Mouse (Mus musculus): Measurements from ENCODE around the gene Vwa2.
A peak's percentile ranks its signal among the peaks of the same experiment; 100 is the strongest.

Gene Vwa2

DNA sequence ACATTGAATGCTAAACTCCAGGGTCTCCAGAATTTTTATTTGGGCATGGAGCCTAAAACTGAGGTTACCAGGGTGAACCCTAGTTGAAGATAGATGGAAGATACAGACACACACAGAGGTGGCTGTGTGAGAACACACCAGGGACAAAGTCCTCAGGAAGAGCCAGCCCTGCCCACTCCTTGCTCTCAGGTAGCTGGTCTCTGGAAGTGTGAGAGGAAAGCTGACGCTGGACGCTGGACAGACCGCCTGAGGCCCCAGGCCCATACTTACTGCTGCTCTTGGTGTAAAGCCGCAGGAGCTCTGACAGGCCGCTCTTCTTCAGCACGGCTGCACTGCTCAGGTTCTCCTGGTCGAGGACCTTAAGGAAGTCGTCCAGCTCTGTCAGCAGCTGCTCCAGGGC, 75.8 kb downstream of the Vwa2 start:
- DNase-seq: no peak

DNA sequence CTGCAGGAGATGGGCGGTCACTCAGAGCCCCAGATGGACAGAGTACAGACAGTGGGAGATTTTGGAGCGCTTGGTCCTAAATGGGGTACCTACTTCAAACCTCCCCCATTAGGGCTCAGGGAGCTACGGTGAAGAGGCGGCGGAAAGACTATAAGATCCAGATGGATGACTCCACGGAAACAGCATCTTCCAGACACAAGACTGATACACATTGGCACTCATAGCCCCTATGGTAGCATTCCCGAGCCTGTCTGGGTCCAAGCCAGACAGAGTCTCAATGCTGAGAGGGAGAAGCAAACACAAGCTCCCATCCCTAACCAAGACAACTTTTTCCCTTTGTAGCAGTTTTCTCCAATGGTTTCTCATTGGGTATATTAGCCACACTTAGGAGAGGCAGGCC, 76.8 kb downstream of the Vwa2 start:
- DNase-seq: no peak

GRCm38 (mm10) chr19:56953856-56954255, 79.8 kb downstream of the Vwa2 start:
- DNase-seq: peak; percentile 63

DNA sequence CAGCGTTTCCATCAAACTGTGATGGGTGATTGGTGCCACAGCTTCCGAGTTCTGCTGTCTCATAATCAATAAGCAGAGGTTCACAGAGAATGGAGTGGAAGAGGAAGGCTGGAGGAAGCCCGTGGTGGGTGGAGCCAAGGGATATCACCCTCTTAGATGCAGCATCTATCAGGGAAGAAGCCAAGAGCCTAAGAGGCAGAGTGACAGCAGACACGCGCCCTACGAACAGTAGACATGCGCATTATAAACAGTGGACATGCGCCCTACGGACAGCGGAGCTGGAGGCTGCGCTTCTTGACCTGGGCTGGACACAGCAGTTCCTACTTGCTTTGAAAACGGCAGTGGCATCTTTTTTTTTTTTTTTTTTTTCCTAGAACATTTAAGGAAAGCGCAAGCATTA, 80.8 kb downstream of the Vwa2 start:
- DNase-seq: no peak

DNA sequence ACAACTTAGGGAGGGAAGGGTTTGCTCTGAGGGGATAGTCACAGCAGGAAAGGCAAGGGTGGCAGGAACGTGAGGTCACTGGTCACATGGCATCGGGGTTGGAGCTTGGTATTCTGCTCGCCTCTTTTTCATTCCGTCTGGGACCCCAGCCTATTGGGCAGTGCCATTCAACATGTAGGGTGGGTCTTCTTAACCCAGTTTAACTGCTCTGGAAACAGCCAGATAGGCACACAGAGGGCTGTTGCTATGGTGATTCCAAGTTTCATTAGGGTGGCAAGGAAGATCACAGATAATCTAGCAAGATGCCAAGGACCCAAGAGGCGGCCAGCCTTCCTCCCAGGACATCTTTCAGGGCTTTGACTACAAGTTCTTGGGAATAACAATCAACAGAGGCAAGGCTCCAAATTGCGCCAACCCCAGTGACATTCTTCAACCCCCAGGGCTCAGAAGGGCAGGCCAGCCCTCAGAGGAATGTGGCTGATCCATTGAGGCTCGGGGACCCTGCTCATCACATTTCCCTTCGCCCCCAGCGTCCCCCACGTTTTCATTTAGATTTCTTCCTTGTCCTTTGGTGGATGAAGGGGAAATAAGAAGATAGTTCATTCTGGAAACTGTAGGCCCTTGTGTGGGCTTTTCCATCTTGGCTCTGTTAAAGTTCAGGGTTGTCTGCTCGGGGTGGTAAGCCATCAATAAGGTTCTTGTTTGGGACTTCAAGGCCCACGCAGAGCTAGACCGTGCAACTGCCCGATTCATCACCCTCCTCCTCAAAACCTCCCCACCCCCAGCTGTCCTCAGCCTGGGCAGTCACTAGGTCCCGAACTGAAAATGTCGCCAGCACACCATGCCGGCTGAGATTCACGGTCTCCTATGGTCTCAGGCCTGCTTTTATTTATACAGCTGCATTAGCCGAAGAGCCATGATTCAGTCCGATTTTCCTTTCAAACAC, 81.8 kb downstream of the Vwa2 start:
- DNase-seq: no peak

- peak; percentile 39 for DNase-seq
Observed at GRCm38 (mm10) chr19:56958011-56958410, 84.0 kb downstream of the Vwa2 start.

- peak; percentile 79 for DNase-seq
Observed at GRCm38 (mm10) chr19:56958582-56959021, 84.6 kb downstream of the Vwa2 start.

GRCm38 (mm10) chr19:56959057-56959456, 85.0 kb downstream of the Vwa2 start:
- no peak for DNase-seq

DNA sequence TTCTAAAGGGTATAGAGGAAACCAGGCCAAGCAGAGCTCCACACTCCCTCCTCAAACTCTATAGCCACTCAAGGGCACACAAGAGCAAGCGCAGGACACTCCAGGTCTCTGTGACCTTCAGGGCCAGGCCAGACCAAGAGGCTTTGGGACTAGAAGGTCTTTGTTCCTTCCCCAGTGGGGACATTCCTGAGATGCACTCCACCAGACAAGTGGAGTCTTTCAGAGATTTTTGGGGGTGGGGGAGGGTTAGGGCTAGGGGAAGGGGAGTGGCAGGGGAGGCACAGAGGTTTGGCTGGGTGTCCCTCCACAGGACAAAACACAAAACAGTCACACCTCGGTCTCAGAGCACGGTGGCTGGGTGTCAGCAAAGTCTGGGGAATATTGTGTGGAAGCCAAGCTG, 85.6 kb downstream of the Vwa2 start:
- no peak for DNase-seq
